Mouse (Mus musculus) monocyte, adult 5-6 weeks (primary cell): ENCODE results near the gene Sh3glb1. TPM values are rescaled to one million over a fixed set of nuclear protein-coding genes. Genes with fewer than 3 reads are reported as not detected.

Experiments
- ATAC-seq: fragments of 153-309, 156-312 bp; replicated peaks from 2 replicates; pipeline ENCODE4 v1.8.0; 2017; ENCODE audit warnings: mild to moderate bottlenecking; ENCODE audit not compliant: low TSS enrichment, insufficient number of reproducible peaks, severe bottlenecking, poor library complexity, low FRiP score
- total RNA-seq: library from RNA; stranded (forward); fragments of 200-1000, 200-491, 200-594 nt; gene quantifications from 3 replicates; pipeline ENCODE4 v1.2.3, GENCODE M21; 2017

Sh3glb1 gene
- total RNA-seq, 1 experiment from 2014 or later: 219 TPM

DNA sequence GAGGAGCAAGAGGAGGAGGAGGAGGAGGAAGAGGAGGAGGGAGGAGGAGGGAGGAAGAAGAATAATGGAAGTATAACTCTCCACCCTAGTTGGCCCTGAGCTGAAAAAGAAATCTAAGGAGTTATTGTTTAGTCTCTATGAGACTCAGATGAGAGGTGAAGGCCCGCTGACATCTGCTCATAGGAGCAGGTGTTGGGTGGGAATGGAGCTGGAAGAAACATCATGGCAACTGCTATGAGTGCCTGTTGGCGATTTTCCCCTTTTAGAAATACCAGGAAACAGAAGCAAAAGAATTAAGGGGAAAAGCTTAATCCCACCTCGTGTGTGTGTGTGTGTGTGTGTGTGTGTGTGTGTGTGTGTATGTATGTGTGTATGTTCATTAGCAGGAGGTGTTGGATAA, 80.7 kb downstream of the Sh3glb1 start:
- no peak for ATAC-seq

DNA sequence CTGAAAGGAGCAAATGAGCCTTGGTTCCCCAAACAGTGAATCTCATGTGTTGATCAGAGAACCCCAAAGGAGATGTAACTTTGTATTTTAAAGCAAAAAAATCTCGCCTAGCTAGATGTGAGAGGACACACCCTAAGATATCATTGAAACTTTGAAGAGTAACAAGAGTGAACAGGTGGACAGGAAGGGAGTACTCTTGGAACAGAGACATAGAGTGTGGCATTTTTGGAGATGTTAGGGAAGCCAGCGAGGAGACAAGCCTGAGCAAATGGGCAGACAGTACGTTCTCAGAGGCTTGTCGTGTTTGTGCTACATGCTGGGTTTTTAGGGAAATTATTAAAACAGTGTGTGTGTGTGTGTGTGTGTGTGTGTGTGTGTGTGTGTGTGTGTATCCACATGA, 82.0 kb downstream of the Sh3glb1 start:
- ATAC-seq: no peak

DNA sequence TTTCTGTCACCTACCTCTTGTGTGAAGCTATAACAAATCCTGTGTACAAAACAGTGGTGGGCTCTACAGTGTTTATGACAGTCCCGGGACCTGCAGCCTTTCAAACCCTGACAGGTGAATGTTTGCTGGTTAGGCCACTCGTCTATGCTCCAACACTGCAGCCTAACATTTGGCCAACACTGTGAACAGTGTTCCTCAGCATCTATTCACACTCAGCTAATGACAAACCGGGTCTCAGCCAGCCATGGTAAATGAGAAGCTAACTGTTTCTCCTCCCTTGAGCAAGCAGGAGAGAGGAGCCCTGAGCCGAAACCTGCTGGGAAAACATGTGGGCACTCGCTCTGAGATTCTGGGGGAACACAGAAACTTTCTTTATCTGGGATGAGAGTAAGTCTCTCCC, 84.9 kb downstream of the Sh3glb1 start:
- ATAC-seq: no peak

Other genes starting within 250 kb of the Sh3glb1 start
- gene Hs2st1, start 150.2 kb downstream of the Sh3glb1 start, total RNA-seq: 5.1 to 8.9 TPM (median 7.9 TPM) in 3 replicates
- gene Selenof, start 150.0 kb downstream of the Sh3glb1 start, total RNA-seq: 435 to 653 TPM (median 627 TPM) in 3 replicates
- gene Clca3a1, start 40.6 kb upstream of the Sh3glb1 start, total RNA-seq: 1.2 TPM in 1 of 3 replicates, not detected in the others
- not detected in 3 replicates for gene Clca3a2, start 99.2 kb upstream of the Sh3glb1 start, total RNA-seq
- not detected in 3 replicates for gene Clca3b, start 129.0 kb upstream of the Sh3glb1 start, total RNA-seq
- not detected in 3 replicates for gene Clca4b, start 212.2 kb upstream of the Sh3glb1 start, total RNA-seq